Mouse (Mus musculus) limb, embryonic 12.5 days (tissue): Measurements from ENCODE around the gene Map4k4. TPM values are rescaled to one million over a fixed set of nuclear protein-coding genes. Genes with fewer than 3 reads are reported as not detected.

Experiments
- ATAC-seq: fragments of 200-750 bp; cut with Nextera tagmentation; 2 replicates; pipeline ENCODE4 v1.8.0; 2017; ENCODE audit warnings: low read depth, moderate TSS enrichment; ENCODE audit not compliant: insufficient number of reproducible peaks, insufficient read depth, low FRiP score, low TSS enrichment
- H3K27ac ChIP-seq: fragments of 300-500 bp; sonication (generic); 2 replicates; pipeline ENCODE4 v1.5.1; 2016; ENCODE audit warnings: mild to moderate bottlenecking, moderate library complexity
- H3K27me3 ChIP-seq: fragments of 300-500 bp; sonication (generic); 2 replicates; pipeline ENCODE4 v1.6.1; 2016; ENCODE audit warnings: mild to moderate bottlenecking, moderate library complexity
- H3K36me3 ChIP-seq: fragments of 300-500 bp; sonication (generic); 2 replicates; pipeline ENCODE4 v1.6.1; 2016; ENCODE audit warnings: mild to moderate bottlenecking, moderate library complexity
- H3K4me1 ChIP-seq: fragments of 300-500 bp; sonication (generic); replicated peaks from 2 replicates; pipeline ENCODE4 v1.6.1; 2016
- H3K4me2 ChIP-seq: fragments of 300-500 bp; sonication (generic); 2 replicates; pipeline ENCODE4 v1.6.1; 2016; ENCODE audit warnings: mild to moderate bottlenecking, moderate library complexity
- H3K4me3 ChIP-seq: fragments of 300-500 bp; sonication (generic); replicated peaks from 2 replicates; pipeline ENCODE4 v1.5.1; 2016; ENCODE audit warnings: mild to moderate bottlenecking
- H3K9ac ChIP-seq: fragments of 300-500 bp; sonication (generic); replicated peaks from 2 replicates; pipeline ENCODE4 v1.6.1; 2016; ENCODE audit warnings: mild to moderate bottlenecking, moderate library complexity
- H3K9me3 ChIP-seq: fragments of 300-500 bp; sonication (generic); 2 replicates; pipeline ENCODE4 v1.6.1; 2016; ENCODE audit warnings: mild to moderate bottlenecking, moderate library complexity
- WGBS: fragments of 180-500 bp; shearing (Covaris S2); methylation state at CpG from one replicate; pipeline ENCODE4 v1.1.7; 2016; 5-methylcytosine and 5-hydroxymethylcytosine counted together
- polyA plus RNA-seq: library from polyadenylated mRNA; unstranded; fragments of >200 nt; fragmentation: Nextera tagmentation; extraction: Ambion mirVana; gene quantifications from 2 replicates; pipeline ENCODE4 v1.2.1, GENCODE M21; 2016

The Map4k4 gene
- polyA plus RNA-seq, 1 experiment from 2014 or later = 62.6 TPM

DNA sequence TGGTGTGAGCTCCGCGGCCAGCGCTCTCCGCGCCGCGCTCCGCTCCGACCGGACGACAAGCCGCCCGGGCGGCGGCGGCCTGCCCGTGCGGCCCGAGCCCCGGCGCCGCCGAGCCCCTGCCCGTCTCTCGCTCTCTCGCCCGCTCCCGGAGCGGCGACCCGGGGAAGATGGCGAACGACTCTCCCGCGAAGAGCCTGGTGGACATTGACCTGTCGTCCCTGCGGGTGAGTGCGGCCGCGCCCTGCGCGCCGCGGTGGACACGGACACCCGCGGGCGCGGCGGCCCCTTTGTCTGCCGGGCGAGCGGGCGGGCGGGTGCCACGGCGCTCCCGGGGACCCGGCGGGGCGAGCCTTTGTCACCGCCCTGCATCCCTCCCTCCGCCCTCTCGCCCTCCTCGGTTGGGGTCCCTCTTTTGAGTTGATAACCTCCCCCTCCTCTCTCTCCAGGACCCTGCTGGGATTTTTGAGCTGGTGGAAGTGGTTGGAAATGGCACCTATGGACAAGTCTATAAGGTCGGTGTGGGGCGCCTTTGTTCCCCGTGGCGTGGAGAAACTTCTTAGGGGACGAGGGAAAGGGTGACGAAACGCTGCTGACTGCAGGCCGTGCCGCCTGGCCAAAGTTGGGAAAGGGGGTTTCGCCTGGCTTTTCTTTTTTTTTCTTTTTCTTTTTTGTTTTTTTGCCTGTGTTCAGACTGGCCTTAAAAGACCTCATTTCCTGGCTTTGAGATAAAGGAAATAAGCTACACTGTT, 524 bp downstream of the Map4k4 start:
- peak; percentile 38; the same call in 1 of the 2 replicates for ATAC-seq
- Histone ChIP-seq H3K4me1 (peaks cover 44% of the 10 kb centered on the region), H3K36me3 (peaks cover 16% of the 10 kb centered on the region; the same call in 1 of the 2 replicates), H3K9me3 (no peaks in the 10 kb centered on the region), H3K27ac (peak overlapping the region; percentile 98), H3K27me3 (no peaks in the 10 kb centered on the region), H3K4me2 (peak overlapping the region; percentile 88), H3K4me3 (peak overlapping the region; percentile 93), H3K9ac (peak overlapping the region; percentile 100)
- WGBS = under 1% methylated on average over 68 of the region's 75 CpGs

DNA sequence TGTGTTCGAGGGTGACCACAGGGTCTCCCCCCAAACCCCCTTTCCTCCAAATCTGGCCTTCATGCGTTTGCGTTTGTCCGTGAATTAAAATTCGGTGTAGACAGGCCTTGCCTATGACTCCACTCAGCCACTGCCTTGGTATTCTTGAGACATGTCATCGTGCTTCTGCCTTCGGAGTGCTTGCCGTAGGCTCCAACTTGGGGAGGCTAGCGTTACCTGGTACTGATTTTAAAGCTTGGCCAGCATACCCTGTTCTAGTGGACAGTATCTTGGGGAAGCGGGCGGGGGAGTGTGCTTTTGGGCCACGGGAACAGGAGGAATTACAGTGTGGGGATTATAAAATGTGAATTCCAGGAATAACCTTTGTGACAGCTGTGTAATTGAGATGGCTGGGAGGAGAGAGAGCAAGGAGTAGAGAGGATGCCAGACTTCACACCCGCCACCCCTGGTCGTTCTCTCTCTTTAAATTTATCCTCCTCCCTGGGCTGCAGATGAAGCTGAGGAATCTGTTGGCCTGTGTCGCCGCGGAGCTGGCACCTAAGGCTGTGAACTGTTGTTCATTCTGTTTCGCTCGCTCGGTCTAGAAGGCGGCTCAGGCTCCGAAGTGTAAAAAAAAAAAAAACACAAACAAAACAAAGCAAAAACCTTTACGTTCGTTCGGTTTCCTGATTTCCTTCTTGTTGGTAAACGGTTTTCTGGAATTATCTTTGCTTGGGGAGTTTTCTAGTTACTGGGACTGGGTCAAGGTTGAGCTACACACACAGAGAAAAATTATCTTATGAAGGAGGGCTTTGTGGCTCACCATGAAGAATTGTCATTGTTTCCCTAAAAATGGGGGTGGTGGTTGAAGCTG, 1.4 kb downstream of the Map4k4 start:
- H3K9ac ChIP-seq = peak overlapping the region; percentile 100
- WGBS = under 1% methylated on average over 26 of the region's 26 CpGs
- H3K27ac ChIP-seq = peak overlapping the region; percentile 98
- H3K4me3 ChIP-seq = peak overlapping the region; percentile 93
- no peaks in the 10 kb centered on the region for H3K9me3 ChIP-seq
- peaks cover 52% of the 10 kb centered on the region for H3K4me1 ChIP-seq
- no peaks in the 10 kb centered on the region for H3K27me3 ChIP-seq
- no peak for ATAC-seq
- peak overlapping the region; percentile 88 for H3K4me2 ChIP-seq
- peaks cover 21% of the 10 kb centered on the region for H3K36me3 ChIP-seq

DNA sequence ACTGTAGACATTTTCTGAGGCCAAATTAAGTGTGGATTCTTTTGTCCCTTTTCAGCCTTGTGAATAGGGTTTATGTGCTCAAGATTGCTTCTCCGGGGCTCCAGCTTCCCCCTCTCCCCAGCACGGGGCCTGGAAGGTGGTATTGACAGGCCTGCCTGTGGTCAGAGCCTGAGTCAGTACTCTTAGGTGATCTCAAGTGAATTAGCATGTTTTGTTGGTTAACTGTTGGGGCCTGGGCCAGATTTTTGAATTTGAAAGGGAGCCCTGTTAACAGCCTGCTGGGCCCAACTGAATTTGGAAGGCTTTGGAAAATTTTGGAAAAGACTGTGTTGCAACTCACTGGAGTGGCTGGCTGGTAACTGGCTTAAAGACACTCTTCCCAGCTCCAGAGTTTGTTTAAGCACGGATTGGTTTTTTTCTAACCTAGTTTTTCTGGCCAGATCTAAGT, 2.0 kb downstream of the Map4k4 start:
- under 1% methylated on average over 3 of the region's 3 CpGs for WGBS
- H3K9ac ChIP-seq = peak overlapping the region; percentile 100
- peak overlapping the region; percentile 88 for H3K4me2 ChIP-seq
- peaks cover 57% of the 10 kb centered on the region for H3K4me1 ChIP-seq
- no peaks in the 10 kb centered on the region for H3K27me3 ChIP-seq
- ATAC-seq = no peak
- peak overlapping the region; percentile 93 for H3K4me3 ChIP-seq
- H3K36me3 ChIP-seq = peaks cover 22% of the 10 kb centered on the region
- H3K27ac ChIP-seq = peak overlapping the region; percentile 98
- no peaks in the 10 kb centered on the region for H3K9me3 ChIP-seq

DNA sequence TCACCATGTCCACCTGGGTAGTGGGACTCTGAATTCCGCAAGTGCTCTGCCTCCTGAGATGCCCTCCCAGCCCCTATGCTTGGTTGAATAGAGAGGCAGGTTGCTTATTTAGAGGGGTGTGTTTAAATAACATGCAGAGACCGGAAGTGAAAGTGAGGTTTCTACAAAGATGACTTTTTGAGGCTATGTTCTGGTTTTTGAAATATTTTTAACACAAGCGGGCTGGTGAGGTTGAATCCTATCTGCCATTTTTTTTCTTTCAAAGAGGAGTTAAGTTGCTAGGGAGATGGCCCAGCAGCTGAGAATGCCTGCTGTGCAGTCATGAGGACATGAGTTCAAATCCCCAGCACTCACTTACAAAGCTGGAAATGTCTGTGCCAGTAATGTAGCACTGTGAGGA, 4.0 kb downstream of the Map4k4 start:
- H3K9me3 ChIP-seq = no peaks in the 10 kb centered on the region
- H3K36me3 ChIP-seq = peaks cover 34% of the 10 kb centered on the region
- no peak overlapping the region for H3K4me3 ChIP-seq
- H3K9ac ChIP-seq = no peak overlapping the region
- H3K27ac ChIP-seq = no peak overlapping the region
- H3K4me1 ChIP-seq = peaks cover 66% of the 10 kb centered on the region
- ATAC-seq = no peak
- no peaks in the 10 kb centered on the region for H3K27me3 ChIP-seq
- H3K4me2 ChIP-seq = peak overlapping the region; percentile 23
- WGBS = 93% methylated on average over 3 of the region's 3 CpGs

DNA sequence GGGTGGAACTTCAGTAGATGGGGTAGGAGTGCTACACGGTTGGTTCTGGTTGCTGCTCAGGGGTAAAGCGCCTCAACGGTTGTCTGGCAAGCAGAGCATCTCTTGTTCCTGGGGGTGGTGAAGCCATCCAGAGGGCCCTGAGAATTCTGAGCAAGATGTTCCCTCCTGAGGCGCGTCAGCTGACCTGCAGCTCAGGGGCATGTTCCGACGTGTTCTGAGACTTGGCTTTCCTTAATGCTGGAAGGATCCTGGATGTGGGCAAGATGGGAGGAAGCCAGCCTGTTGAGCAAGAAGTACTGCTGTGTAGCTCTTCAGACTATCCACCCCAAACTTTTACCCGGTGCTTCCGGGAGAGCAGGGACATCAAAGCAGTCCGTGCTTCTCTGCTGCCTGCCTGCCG, 6.2 kb downstream of the Map4k4 start:
- no peaks in the 10 kb centered on the region for H3K27me3 ChIP-seq
- H3K4me2 ChIP-seq = peak overlapping the region; percentile 10; the same call in 1 of the 2 replicates
- H3K36me3 ChIP-seq = peaks cover 55% of the 10 kb centered on the region
- H3K4me3 ChIP-seq = no peak overlapping the region
- no peaks in the 10 kb centered on the region for H3K9me3 ChIP-seq
- H3K4me1 ChIP-seq = peaks cover 63% of the 10 kb centered on the region
- no peak overlapping the region for H3K27ac ChIP-seq
- WGBS = 53% methylated on average over 11 of the region's 11 CpGs
- no peak for ATAC-seq
- no peak overlapping the region for H3K9ac ChIP-seq

DNA sequence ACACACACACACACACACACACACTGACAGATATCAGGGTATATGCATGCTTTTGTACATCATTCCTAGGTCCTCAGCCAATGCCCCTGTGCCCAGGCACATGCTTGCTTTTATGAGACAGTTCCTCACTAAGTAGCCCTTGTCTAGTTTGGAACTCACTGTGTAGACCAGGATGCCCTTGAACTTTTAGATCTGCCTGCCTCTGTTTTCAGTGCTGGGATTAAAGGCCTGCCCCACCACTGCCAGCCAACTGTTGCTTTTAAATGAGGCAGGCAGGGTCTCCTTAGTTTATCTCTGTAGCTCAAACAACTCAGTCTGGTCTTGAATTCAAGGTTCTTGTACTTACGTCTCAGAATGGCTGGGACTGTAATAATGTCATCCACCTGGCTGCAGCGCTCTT, 8.3 kb downstream of the Map4k4 start:
- Histone ChIP-seq H3K4me2 (no peak overlapping the region), H3K9me3 (no peaks in the 10 kb centered on the region), H3K4me3 (no peak overlapping the region), H3K27me3 (no peaks in the 10 kb centered on the region), H3K9ac (no peak overlapping the region), H3K4me1 (peaks cover 48% of the 10 kb centered on the region), H3K36me3 (peaks cover 65% of the 10 kb centered on the region), H3K27ac (no peak overlapping the region)
- WGBS = 96% methylated on average over 2 of the region's 2 CpGs
- no peak for ATAC-seq

DNA sequence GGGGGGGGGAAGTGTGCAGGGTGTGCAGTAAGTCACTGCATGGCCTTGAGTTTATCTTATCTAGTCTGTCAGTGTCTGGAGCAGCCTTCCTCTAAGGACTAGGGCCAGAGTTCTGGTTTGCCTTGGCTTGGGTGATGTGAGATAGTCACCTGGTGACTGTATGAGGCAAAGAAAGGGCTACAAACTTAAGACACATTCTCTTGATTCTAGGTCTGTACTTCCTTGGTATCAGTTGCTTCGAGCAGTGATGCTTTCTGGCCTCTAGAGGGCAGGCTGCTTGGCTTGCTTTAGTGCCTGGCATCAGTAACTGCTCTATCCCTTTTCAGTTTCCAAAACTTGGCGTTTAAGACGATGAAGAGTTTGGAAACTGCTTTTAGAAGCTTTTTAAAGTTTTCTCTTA, 10.7 kb downstream of the Map4k4 start:
- peaks cover 24% of the 10 kb centered on the region for H3K4me1 ChIP-seq
- no peak overlapping the region for H3K27ac ChIP-seq
- no peak for ATAC-seq
- WGBS = 69% methylated on average over 3 of the region's 3 CpGs
- peaks cover 75% of the 10 kb centered on the region for H3K36me3 ChIP-seq
- no peak overlapping the region for H3K4me3 ChIP-seq
- H3K9ac ChIP-seq = no peak overlapping the region
- no peak overlapping the region for H3K4me2 ChIP-seq
- H3K27me3 ChIP-seq = no peaks in the 10 kb centered on the region
- H3K9me3 ChIP-seq = peaks cover 7% of the 10 kb centered on the region; the same call in 1 of the 2 replicates

DNA sequence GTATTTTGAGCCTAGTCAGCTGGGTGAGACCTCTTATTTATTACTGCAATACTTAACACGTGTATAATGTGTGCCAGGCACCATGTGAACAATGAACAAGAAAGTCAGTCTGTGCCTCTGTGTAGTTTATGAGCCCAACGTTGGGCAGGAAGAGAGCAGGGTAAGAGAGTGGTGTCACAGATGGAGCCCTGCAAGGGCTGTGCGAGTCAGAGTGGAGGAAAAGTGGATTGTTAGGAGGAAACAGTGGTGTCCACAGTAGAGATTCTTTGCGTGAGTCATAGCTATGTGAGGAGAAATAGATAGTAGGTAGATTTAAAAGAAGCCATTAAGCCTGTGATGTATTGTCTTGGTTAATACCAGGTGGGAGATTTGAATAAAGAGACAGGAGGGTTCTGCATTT, 12.5 kb downstream of the Map4k4 start:
- Histone ChIP-seq H3K27me3 (no peaks in the 10 kb centered on the region), H3K9ac (no peak overlapping the region), H3K9me3 (peaks cover 7% of the 10 kb centered on the region; the same call in 1 of the 2 replicates), H3K4me3 (no peak overlapping the region), H3K4me1 (peaks cover 20% of the 10 kb centered on the region), H3K36me3 (peaks cover 69% of the 10 kb centered on the region), H3K4me2 (no peak overlapping the region), H3K27ac (no peak overlapping the region)
- no peak for ATAC-seq
- WGBS = 73% methylated on average over 4 of the region's 4 CpGs

DNA sequence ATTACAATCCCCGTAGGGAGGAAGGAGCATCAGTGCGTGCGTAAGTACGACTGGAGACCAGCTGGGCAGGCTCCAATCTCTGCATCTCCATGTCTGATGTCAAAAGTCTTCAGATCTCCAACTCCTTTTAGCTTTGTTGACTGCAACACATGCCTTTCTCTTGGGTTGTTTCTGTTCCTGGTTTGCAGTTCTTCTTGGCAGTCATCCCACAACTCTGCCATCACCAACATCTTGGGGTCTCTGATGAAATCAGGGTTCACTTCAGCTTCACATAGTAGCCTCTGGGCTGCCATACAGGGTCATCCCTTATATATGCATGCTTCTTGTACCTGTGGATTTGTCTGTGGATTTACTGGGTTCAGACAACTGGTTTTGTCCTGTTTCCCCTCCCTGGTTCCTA, 15.4 kb downstream of the Map4k4 start:
- Histone ChIP-seq H3K27ac (no peak overlapping the region), H3K4me2 (no peak overlapping the region), H3K36me3 (peaks cover 43% of the 10 kb centered on the region), H3K27me3 (no peaks in the 10 kb centered on the region), H3K9ac (no peak overlapping the region), H3K4me1 (peaks cover 17% of the 10 kb centered on the region), H3K4me3 (no peak overlapping the region), H3K9me3 (peaks cover 7% of the 10 kb centered on the region; the same call in 1 of the 2 replicates)
- 92% methylated on average over 4 of the region's 4 CpGs for WGBS
- ATAC-seq = no peak

DNA sequence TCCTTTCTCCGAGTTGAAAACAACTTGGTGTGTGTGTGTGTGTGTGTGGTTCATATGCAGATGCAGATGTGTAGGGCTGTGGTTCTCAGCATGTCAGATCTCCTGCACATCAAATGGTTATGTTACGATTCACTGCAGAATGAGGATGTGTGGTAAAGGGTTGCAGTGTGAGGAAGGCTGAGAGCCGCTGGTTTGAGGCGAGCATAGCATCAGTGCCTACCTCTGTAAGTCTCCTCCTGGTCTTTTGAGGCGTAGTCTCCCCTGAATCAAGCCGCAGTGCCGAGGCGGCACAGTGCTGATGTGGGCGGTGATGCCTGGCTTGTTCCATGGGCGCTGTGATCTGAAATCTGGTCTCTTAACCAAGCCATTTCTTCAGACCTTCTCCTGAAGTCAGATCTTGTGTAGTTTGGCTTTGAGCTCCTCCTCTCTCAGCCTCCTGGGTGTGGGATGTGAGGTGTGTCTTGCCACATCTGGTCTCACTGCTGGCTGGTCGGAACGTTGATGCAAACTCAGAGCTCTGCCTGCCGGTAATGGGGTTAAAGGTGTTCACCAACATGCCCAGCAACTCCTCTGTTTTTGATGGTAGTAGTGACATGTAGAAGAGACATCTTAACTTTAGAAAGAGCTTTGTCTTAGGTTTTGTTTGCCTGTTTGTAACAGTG, 17.3 kb downstream of the Map4k4 start:
- Histone ChIP-seq H3K27me3 (no peaks in the 10 kb centered on the region), H3K4me3 (no peak overlapping the region), H3K27ac (no peak overlapping the region), H3K4me2 (no peak overlapping the region), H3K36me3 (peaks cover 31% of the 10 kb centered on the region), H3K9ac (no peak overlapping the region), H3K4me1 (peaks cover 35% of the 10 kb centered on the region), H3K9me3 (peaks cover 7% of the 10 kb centered on the region; the same call in 1 of the 2 replicates)
- ATAC-seq = no peak
- 79% methylated on average over 13 of the region's 13 CpGs for WGBS
